Mouse (Mus musculus) CH12.LX (cell line): Measurements from ENCODE around the gene Id2.

Source experiments
- CHD1 ChIP-seq: IDR thresholded peaks from 2 replicates; pipeline ENCODE4 v1.6.1; 2012; ENCODE audit warnings: low read depth, low read length, improper control_type of control experiment, inconsistent platforms
- CTCF ChIP-seq, 2 experiments: IDR thresholded peaks in 1 of 2; conservative IDR thresholded peaks in 1 of 2; 2 replicates each; pipeline ENCODE4 v1.5.1; 2011 to 2012; ENCODE audit warnings: low read depth in 2 of 2, low read length in 2 of 2, improper control_type of control experiment in 1 of 2, inconsistent platforms in 1 of 2, mild to moderate bottlenecking in 1 of 2, moderate library complexity in 1 of 2
- EP300 ChIP-seq: IDR thresholded peaks from 2 replicates; pipeline ENCODE4 v1.6.1; 2011; ENCODE audit warnings: low read length, improper control_type of control experiment
- MEF2A ChIP-seq: IDR thresholded peaks from 2 replicates; pipeline ENCODE4 v1.6.1; 2014; ENCODE audit warnings: low read depth, mild to moderate bottlenecking, inconsistent platforms, low read length, improper control_type of control experiment, borderline replicate concordance
- POLR2A ChIP-seq: IDR thresholded peaks from 2 replicates; pipeline ENCODE4 v1.6.1; 2011; ENCODE audit warnings: low read depth, mild to moderate bottlenecking, improper control_type of control experiment, low read length
- ZKSCAN1 ChIP-seq: IDR thresholded peaks from 2 replicates; pipeline ENCODE4 v1.6.1; 2012; ENCODE audit warnings: low read depth, inconsistent platforms, low read length, improper control_type of control experiment, borderline replicate concordance

DNA sequence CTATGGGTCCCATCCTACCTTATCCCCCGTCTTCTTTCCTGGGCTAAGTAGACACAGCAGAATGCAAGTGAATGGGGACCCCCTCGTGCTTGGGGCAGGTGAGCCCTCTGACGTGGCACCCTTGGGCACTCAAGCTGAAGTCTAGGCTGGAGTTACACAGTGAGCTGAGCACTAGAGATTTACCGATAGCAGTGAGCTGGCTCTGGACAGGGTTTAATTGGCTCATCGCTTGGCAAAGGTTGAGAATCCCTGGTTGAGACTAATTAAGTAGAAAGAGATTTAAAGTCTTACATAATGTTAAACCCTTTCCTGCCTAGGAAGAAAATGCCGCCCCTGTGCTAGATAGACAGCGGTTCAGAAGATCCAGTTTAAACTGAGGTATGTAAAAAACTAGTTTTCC lies 36.0 kb downstream of the Id2 start:
- TF ChIP-seq ZKSCAN1 = no peak
- TF ChIP-seq CTCF (conservative IDR thresholded peaks at IDR 0.05 in 1 of 2, IDR thresholded peaks at IDR 0.05 in 1 of 2; ENCODE audit: low read depth in 2 of 2, low read length in 2 of 2) = no peak
- TF ChIP-seq MEF2A = no peak
- no peak for TF ChIP-seq CHD1
- no peak for TF ChIP-seq POLR2A
- no peak for TF ChIP-seq EP300
